Mouse (Mus musculus) adrenal gland, adult 18-20 months (tissue): Measurements from ENCODE around the gene Olfr263. TPM values are rescaled to one million over a fixed set of nuclear protein-coding genes. Genes with fewer than 3 reads are reported as not detected.

Experiments
- total RNA-seq, 2 experiments: library from RNA; stranded (reverse); gene quantifications; 1 replicate in 1 of 2; 2 replicates in 1 of 2; pipeline ENCODE4 v1.2.3; 2021

Gene Olfr263
- total RNA-seq, 2 experiments from 2014 or later, result not detected

Other genes starting within 250 kb of the Olfr263 start
- gene Olfr1370, start 54.7 kb upstream of the Olfr263 start, total RNA-seq, result not detected
- gene Olfr1369-ps1, start 18.2 kb upstream of the Olfr263 start, total RNA-seq, result not detected
- gene Olfr1368, start 16.2 kb downstream of the Olfr263 start, total RNA-seq, result not detected
- gene Trim27, start 49.8 kb downstream of the Olfr263 start, total RNA-seq, result 10 to 100 TPM; 45.3 to 49.9 TPM
- gene Gpx5, start 163.1 kb downstream of the Olfr263 start, total RNA-seq, result not detected
- not detected for gene Gpx6, start 182.5 kb downstream of the Olfr263 start, total RNA-seq
- not detected for gene Olfr1367, start 217.3 kb downstream of the Olfr263 start, total RNA-seq
- 1 to 10 TPM; 9.5 to 9.8 TPM for gene Zscan12, start 233.2 kb downstream of the Olfr263 start, total RNA-seq